Mouse (Mus musculus): Measurements from ENCODE around the gene Polr2a.
"Not testable (repeated sequence)": the region's sequence is repeated elsewhere in the genome, so short reads cannot be mapped to it uniquely, and the experiment has no call there.

The Polr2a gene

GRCm38 (mm10) chr11:69703814-69704612 is 54.4 kb downstream of the Polr2a start:
- no peak for DNase-seq (ENCODE audit: low spot score)

DNA sequence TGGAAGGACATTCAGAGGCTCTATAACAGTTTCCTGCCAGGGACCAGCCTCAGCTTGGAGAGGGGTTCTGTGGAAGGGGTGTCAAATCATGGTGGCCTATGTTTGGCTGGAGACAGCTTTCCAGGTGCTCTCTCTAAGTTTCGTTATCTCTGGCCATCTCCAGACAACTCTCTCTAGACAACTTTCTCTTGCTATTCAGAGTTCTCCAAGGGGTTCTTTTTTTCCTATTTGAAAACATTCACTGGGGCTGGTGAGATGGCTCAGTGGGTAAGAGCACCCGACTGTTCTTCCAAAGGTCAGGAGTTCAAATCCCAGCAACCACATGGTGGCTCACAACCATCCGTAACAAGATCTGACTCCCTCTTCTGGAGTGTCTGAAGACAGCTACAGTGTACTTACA is 55.1 kb downstream of the Polr2a start:
- not testable (repeated sequence) for DNase-seq (ENCODE audit: low spot score)

- DNase-seq (ENCODE audit: low spot score): not testable (repeated sequence)
These were observed 55.6 kb downstream of the Polr2a start for GRCm38 (mm10) chr11:69702886-69703285.

DNA sequence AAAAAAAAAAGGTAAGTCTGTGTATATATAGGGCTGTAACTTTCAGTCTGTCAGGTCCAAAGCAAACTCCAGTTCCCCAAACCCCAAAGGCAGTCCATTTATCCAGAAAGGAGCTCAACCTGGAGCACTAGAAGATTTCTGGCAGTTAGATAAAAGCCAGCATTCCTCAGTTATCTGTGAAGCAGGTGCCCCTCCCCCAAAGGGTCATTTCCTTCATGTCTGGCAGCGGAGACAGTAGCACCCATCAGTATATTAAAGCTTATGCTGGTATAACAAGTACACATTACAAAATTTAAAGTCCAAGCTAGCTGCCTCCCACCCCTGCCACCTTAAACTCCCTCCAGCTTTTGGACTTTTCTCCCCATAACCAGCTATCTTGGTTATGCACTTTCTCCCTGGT is 58.8 kb downstream of the Polr2a start:
- DNase-seq (ENCODE audit: low spot score): no peak

DNA sequence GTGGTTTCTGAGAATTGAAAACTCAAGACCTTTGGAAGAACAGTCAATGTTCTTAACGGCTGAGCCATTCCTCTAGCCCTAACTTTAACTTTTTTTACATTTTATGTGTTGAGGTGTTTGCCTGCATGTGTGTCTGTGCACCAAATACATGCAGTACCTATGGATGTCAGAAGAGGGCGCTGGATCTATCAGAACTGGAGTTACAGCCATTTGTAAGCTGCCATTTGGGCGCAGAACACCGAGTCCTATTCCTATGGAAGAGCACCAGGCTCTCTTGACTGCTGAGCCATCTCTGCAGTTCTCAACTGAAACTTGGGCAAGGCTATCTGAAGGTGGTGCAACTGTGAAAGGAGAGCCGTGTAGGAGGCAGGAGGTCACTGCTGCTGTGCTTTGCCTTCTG is 59.9 kb downstream of the Polr2a start:
- no peak for DNase-seq (ENCODE audit: low spot score)

- no peak for DNase-seq (ENCODE audit: low spot score)
These were observed 61.0 kb downstream of the Polr2a start for GRCm38 (mm10) chr11:69697396-69697795.

DNA sequence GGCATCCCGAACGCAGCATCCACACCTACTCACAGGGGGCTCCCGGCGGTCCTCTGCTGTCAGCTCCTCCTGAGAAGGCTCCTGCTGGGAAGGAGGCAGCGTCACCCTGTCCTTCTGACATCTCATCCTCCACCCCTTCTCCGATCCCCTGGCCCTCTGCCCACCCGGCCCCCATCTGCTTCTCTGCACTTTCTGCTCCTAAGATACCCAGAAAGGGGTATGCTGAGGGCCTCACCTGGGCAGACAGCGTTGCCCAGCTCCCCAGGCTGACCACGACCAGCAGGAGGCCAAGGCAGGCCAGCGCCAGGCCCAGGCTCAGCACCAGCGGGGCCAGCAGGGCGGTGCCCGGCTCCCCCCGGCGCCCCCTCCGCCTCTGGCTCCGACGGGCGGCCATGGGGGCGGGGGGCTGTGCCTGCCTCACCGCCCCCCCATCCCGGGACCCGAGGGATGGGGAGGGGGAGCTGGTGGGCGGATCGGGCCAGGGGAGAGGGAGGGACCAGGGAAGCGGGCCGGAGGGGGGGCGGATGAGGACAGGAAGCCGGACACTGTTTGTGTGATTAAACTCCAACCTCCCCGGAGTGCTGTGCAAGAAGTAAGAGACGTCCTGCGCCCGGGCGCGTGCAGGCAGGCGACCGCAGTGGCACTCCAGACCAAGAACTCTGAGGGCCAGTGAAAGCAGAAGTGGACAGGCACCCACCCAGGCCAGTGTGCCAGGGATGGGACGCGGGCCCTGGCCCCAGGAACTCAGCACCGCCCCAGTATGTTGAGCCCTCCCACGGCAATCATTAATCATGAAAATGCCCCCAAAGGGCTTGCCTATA is 62.9 kb downstream of the Polr2a start, which contains the start of the genes Tnfsf12 and Tnfsfm13:
Tnfsf12 (minus strand) TSS at position 489 of the 821 bp plus-strand sequence.
Tnfsfm13 (minus strand) TSS at position 738 of the 821 bp plus-strand sequence.
- DNase-seq (ENCODE audit: low spot score): peak; percentile 75

DNA sequence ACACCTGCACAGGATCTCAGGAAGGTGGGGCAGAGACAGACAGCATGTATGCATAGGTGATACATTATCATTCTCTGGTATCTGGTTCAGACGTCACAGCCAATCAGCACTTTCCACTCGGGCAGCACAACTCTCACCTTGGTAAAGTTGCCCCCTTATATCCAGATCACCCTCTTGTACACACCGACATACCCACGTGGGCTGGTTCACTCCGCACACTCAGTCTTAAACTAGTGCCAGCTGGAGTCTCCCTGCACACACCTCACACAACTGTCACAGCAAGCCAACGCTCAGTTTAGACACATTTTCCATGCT is 63.4 kb downstream of the Polr2a start:
- no peak for DNase-seq (ENCODE audit: low spot score)

DNA sequence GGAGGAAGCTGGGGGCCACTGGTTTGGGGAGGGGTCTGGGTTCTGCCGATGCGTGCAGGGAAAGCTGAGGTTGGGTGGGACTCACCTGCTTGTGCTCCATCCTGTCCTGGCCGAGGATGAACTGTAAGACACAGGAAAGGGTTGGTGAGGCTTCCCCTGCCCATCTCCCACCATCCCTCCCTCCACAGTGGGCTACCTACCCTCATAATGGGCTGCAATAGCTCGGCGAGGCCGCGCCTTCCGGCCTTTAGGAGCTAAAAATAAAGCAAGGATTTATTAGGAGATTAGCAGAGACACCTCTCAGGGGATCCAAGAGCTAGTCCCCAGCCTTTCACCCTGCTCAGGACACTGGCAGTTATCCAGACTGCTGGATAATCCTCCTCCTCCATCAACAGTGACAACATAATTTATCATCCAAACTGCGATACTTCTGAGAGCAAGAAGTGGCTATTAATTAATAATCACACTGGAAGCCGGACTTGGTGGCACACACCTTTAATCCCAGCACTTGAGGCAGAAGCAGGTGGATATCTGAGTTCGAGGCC is 64.9 kb downstream of the Polr2a start:
- DNase-seq (ENCODE audit: low spot score): no peak

GRCm38 (mm10) chr11:69692863-69693262 is 65.6 kb downstream of the Polr2a start:
- DNase-seq (ENCODE audit: low spot score): no peak

DNA sequence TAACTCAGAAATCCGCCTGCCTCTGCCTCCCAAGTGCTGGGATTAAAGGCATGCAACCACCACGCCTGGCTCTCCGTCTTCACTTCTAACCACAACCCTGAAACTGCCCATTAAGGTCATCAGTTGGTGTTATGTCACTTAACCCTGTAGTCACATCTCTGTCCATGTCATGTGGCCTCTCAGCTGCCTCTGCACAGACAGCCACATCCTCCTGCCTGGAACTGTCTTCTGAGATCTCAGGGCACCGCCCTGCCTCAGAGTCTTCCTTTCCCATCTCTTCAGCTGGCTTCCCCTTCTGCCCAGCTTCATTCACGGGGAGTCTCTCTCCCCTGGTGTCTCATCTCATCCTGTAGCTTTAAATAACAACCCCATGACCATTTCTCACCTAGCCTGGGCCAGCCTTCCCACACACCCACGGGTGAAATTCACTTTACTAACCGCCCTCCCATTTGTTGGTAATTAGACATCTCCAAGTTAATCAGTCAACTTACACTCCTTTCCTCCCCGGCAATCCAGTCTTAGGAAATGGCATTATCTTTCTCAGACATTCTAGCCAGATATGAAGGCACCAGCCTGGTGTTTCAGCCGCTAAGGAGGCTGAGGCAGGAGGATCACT is 66.1 kb downstream of the Polr2a start:
- no peak for DNase-seq (ENCODE audit: low spot score)

GRCm38 (mm10) chr11:69689891-69690290 is 68.5 kb downstream of the Polr2a start:
- no peak for DNase-seq (ENCODE audit: low spot score)

GRCm38 (mm10) chr11:69687061-69687460 is 71.4 kb downstream of the Polr2a start:
- no peak for DNase-seq (ENCODE audit: low spot score)

GRCm38 (mm10) chr11:69686377-69686776 is 72.1 kb downstream of the Polr2a start:
- peak; percentile 88 for DNase-seq (ENCODE audit: low spot score)

GRCm38 (mm10) chr11:69685526-69686148 is 72.8 kb downstream of the Polr2a start, which contains the start of gene Tnfsf13:
Gene Tnfsf13 (minus strand): TSS chr11:69685784.
- DNase-seq (ENCODE audit: low spot score): peak; percentile 77

GRCm38 (mm10) chr11:69684936-69685335 is 73.5 kb downstream of the Polr2a start:
- no peak for DNase-seq (ENCODE audit: low spot score)

DNA sequence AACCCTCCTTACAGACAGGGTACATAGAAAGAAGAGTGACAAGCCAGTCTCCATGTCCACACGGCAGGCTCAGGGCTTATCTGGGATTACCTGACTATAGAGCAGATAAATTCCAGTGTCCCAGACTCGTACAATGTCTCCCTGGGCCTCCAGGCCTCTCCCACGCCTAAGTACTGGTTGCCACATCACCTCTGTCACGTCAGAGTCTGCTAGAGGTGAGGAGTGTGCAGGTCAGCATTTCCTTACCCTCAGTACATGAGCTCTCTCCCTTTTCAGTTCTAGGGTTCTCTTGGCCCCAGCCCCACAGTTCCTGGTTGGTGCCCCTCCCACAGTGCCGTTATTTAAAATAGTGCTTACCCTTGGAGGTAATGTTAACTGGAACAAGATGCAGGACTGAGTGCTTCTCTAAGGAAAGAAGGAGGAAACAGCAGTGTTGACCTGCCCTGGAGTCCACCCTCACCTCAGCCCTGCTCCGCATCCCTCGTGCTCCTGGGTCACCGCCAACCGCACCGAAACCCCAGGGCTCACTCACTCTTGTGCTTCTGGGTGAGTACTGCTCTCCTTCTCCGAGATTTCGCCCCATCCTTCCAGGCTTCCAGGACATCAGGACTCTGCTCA is 74.2 kb downstream of the Polr2a start:
- no peak for DNase-seq (ENCODE audit: low spot score)

All from urinary bladder, postnatal 14 days (tissue).